ENCODE assay signal across 33 mouse cellular contexts in genomic region chr3:97633456-97633855, GRCm38 (mm10). TPM values are rescaled to one million over a fixed set of nuclear protein-coding genes. Genes with fewer than 3 reads are reported as not detected.
A peak's percentile ranks its signal among the peaks of the same experiment; 100 is the strongest.
DNase-seq lines count a peak whose midpoint lies in the region; ATAC-seq and TF ChIP-seq lines count a peak whose summit lies in the region.
"Had no signal": no experiment of that assay in that cellular context is flagged by ENCODE, and none has a peak within 500 bp of the region (broad histone marks: within the 10 kb centered on the region; RNA-seq: fewer than 3 reads in every experiment).

No protein-coding gene starts in this region.

- intact Hi-C loops in heart, postnatal 25 days (cut with DNase I): no loop called here

- peak; percentile 79 for DNase-seq in heart, adult 11 months
- no peak for DNase-seq in heart, postnatal 25 days (ENCODE audit: low spot score)
- DNase-seq in liver, adult 2 months (ENCODE audit: extremely low read depth, low read depth, low spot score): peak; percentile 86
- no peak for DNase-seq in liver
- DNase-seq in stomach, postnatal 0 days (ENCODE audit: low spot score): no peak
- no peak for DNase-seq in urinary bladder, postnatal 25 days (ENCODE audit: low spot score)
- no peak for DNase-seq in thymus, postnatal 10 days (ENCODE audit: low spot score in 2 of 2)
- DNase-seq: adrenal gland, postnatal 14 days; cerebellum, adult 11 months; cerebellum, adult 2 months; cerebellum, adult 9-11 months; cerebellum, postnatal 25 days; gastrocnemius, postnatal 25 days had no signal

- H3K4me2 ChIP-seq in intestine, embryonic 16.5 days (ENCODE audit: low read depth, low read length): no peak overlapping the region
- H3K4me2 ChIP-seq in stomach, postnatal 0 days (replicated peaks; ENCODE audit: low read depth): no peak overlapping the region
- H3K4me2 ChIP-seq: embryonic facial prominence, embryonic 12.5 days; embryonic facial prominence, embryonic 15.5 days; forebrain, embryonic 15.5 days; heart, embryonic 11.5 days; hindbrain, embryonic 13.5 days had no signal

- no peak overlapping the region for H3K9ac ChIP-seq in liver, adult 2 months (ENCODE audit: low read depth, low read length)
- no peak overlapping the region for H3K9ac ChIP-seq in intestine, embryonic 16.5 days (ENCODE audit: low read depth, low read length)
- no peak overlapping the region for H3K9ac ChIP-seq in stomach, postnatal 0 days (ENCODE audit: low read length)
- H3K9ac ChIP-seq: embryonic facial prominence, embryonic 12.5 days; embryonic facial prominence, embryonic 15.5 days; forebrain, embryonic 15.5 days; hindbrain, embryonic 13.5 days had no signal

- WGBS in liver, adult 2 months: 20% methylated on average over 4 of the region's 4 CpGs
- 55% methylated on average over 4 of the region's 4 CpGs for WGBS in intestine, embryonic 16.5 days
- WGBS in stomach, postnatal 0 days: 49% methylated on average over 4 of the region's 4 CpGs

- peak; percentile 22; the same call in 1 of the 2 replicates for ATAC-seq in intestine, embryonic 16.5 days
- ATAC-seq in stomach, postnatal 0 days (ENCODE audit: low FRiP score, low TSS enrichment): peak; percentile 78
- ATAC-seq: activated CD4-positive, CD25-positive, alpha-beta regulatory T cell, adult 4 months; forebrain, embryonic 15.5 days; hindbrain, embryonic 16.5 days had no signal

- no peak overlapping the region for H3K4me3 ChIP-seq in liver, adult 2 months (ENCODE audit: insufficient read depth, low read depth, low read length)
- no peak overlapping the region for H3K4me3 ChIP-seq in intestine, embryonic 16.5 days (ENCODE audit: low read length)
- no peak overlapping the region for H3K4me3 ChIP-seq in stomach, postnatal 0 days (ENCODE audit: low read depth, low read length)
- H3K4me3 ChIP-seq: embryonic facial prominence, embryonic 12.5 days; embryonic facial prominence, embryonic 15.5 days; forebrain, embryonic 15.5 days; hindbrain, embryonic 10.5 days; hindbrain, embryonic 13.5 days had no signal

- no peaks in the 10 kb centered on the region for H3K9me3 ChIP-seq in intestine, embryonic 16.5 days (ENCODE audit: control insufficient read depth, low read length)
- H3K9me3 ChIP-seq in stomach, postnatal 0 days (ENCODE audit: control insufficient read depth, low read length): no peaks in the 10 kb centered on the region
- H3K9me3 ChIP-seq: embryonic facial prominence, embryonic 12.5 days; embryonic facial prominence, embryonic 15.5 days; forebrain, embryonic 15.5 days; hindbrain, embryonic 10.5 days; hindbrain, embryonic 13.5 days had no signal

- no peaks in the 10 kb centered on the region for H3K27me3 ChIP-seq in liver, adult 2 months (ENCODE audit: control insufficient read depth, insufficient read depth, low read length)
- H3K27me3 ChIP-seq in intestine, embryonic 16.5 days (replicated peaks; ENCODE audit: control insufficient read depth, insufficient read depth, low read length): no peaks in the 10 kb centered on the region
- no peaks in the 10 kb centered on the region for H3K27me3 ChIP-seq in stomach, postnatal 0 days (ENCODE audit: control insufficient read depth, insufficient read depth, low read length)
- H3K27me3 ChIP-seq: embryonic facial prominence, embryonic 12.5 days; embryonic facial prominence, embryonic 15.5 days; forebrain, embryonic 15.5 days had no signal

- TF ChIP-seq CTCF in liver, adult 2 months (IDR thresholded peaks at IDR 0.05; ENCODE audit: low read depth, low read length): no peak
- TF ChIP-seq CTCF in stomach, postnatal 0 days (IDR thresholded peaks at IDR 0.05; ENCODE audit: low read depth): no peak

- no peak for TF ChIP-seq POLR2A in liver, adult 2 months (IDR thresholded peaks at IDR 0.05; ENCODE audit: extremely low read depth, insufficient read depth, low read length)

- H3K27ac ChIP-seq in liver, adult 2 months (replicated peaks; ENCODE audit: insufficient read depth, low read depth, low read length): peak overlapping the region; percentile 74
- peak overlapping the region; percentile 61 for H3K27ac ChIP-seq in intestine, embryonic 16.5 days (ENCODE audit: low read length)
- 0 out of 2 replicates have a peak overlapping the region, but pooled peaks have one; percentile 53 for H3K27ac ChIP-seq in stomach, postnatal 0 days (replicated peaks)
- H3K27ac ChIP-seq: embryonic facial prominence, embryonic 12.5 days; embryonic facial prominence, embryonic 15.5 days; forebrain, embryonic 15.5 days; hindbrain, embryonic 10.5 days; hindbrain, embryonic 13.5 days had no signal

- H3K79me2 ChIP-seq in liver, adult 2 months (ENCODE audit: control insufficient read depth, insufficient read depth, low read length): peaks cover 4% of the 10 kb centered on the region; the same call in 1 of the 2 replicates

- TF ChIP-seq EP300 in stomach, postnatal 0 days (optimal IDR thresholded peaks at IDR 0.05): no peak

- H3K4me1 ChIP-seq in liver, adult 2 months (ENCODE audit: control insufficient read depth, insufficient read depth, low read length): peaks cover 23% of the 10 kb centered on the region
- H3K4me1 ChIP-seq in intestine, embryonic 16.5 days (ENCODE audit: control insufficient read depth, insufficient read depth, low read length): peaks cover 16% of the 10 kb centered on the region
- 0 out of 2 replicates have a peak, but pooled peaks cover 2% of the 10 kb centered on the region for H3K4me1 ChIP-seq in stomach, postnatal 0 days (replicated peaks; ENCODE audit: control insufficient read depth, insufficient read depth)

- peaks cover 53% of the 10 kb centered on the region for H3K36me3 ChIP-seq in liver, adult 2 months (ENCODE audit: control insufficient read depth, insufficient read depth, low read length)
- no peaks in the 10 kb centered on the region for H3K36me3 ChIP-seq in intestine, embryonic 16.5 days (ENCODE audit: control insufficient read depth, insufficient read depth, low read length)
- H3K36me3 ChIP-seq in stomach, postnatal 0 days (ENCODE audit: control insufficient read depth, insufficient read depth, low read length): no peaks in the 10 kb centered on the region
- H3K36me3 ChIP-seq: embryonic facial prominence, embryonic 12.5 days; embryonic facial prominence, embryonic 15.5 days; forebrain, embryonic 15.5 days; hindbrain, embryonic 10.5 days; hindbrain, embryonic 13.5 days had no signal

RNA-seq across cellular contexts. Expression of gene Fmo5, which starts 4.9 kb away (rescaled TPM):
- 10 to 100 TPM; 10.1 to 11.8 TPM for total RNA-seq in heart, postnatal 25 days (2021)
- 352 and 363 TPM in 2 replicates for total RNA-seq in liver, adult 2 months (2014; rRNA removed)
- 145 and 230 TPM in 2 replicates for polyA plus RNA-seq in liver, adult 2 months (2012; rRNA removed)
- polyA plus RNA-seq in intestine, embryonic 16.5 days (2015; fragmentation: Nextera tagmentation; extraction: Ambion mirVana): 50.4 and 57.8 TPM in 2 replicates
- polyA plus RNA-seq in stomach, postnatal 0 days (2015; fragmentation: Nextera tagmentation; extraction: Ambion mirVana): 26.4 and 31.8 TPM in 2 replicates

RNA-seq across cellular contexts. Expression of gene Chd1l, which starts 23.5 kb away (rescaled TPM):
- 10 to 100 TPM; 10.2 to 10.5 TPM for total RNA-seq in heart, postnatal 25 days (2021)
- total RNA-seq in liver, adult 2 months (2014; rRNA removed): 7.3 and 7.7 TPM in 2 replicates
- 2.3 and 2.4 TPM in 2 replicates for polyA plus RNA-seq in liver, adult 2 months (2012; rRNA removed)
- polyA plus RNA-seq in intestine, embryonic 16.5 days (2015; fragmentation: Nextera tagmentation; extraction: Ambion mirVana): 17.1 and 17.3 TPM in 2 replicates
- 8.9 and 9.7 TPM in 2 replicates for polyA plus RNA-seq in stomach, postnatal 0 days (2015; fragmentation: Nextera tagmentation; extraction: Ambion mirVana)

RNA-seq across cellular contexts. Expression of gene Prkab2, which starts 24.5 kb away (rescaled TPM):
- 10 to 100 TPM; 20.5 to 22.1 TPM for total RNA-seq in heart, postnatal 25 days (2021)
- total RNA-seq in liver, adult 2 months (2014; rRNA removed): 0.81 and 0.83 TPM in 2 replicates
- polyA plus RNA-seq in liver, adult 2 months (2012; rRNA removed): 1.5 TPM in 2 replicates
- 5.5 and 5.8 TPM in 2 replicates for polyA plus RNA-seq in intestine, embryonic 16.5 days (2015; fragmentation: Nextera tagmentation; extraction: Ambion mirVana)
- 4.8 and 5.6 TPM in 2 replicates for polyA plus RNA-seq in stomach, postnatal 0 days (2015; fragmentation: Nextera tagmentation; extraction: Ambion mirVana)

RNA-seq across cellular contexts. Expression of gene Gm17651, which starts 41.0 kb away (rescaled TPM):
- not detected for total RNA-seq in heart, postnatal 25 days (2021)
- total RNA-seq in liver, adult 2 months (2014; rRNA removed): not detected in 2 replicates
- not detected in 2 replicates for polyA plus RNA-seq in liver, adult 2 months (2012; rRNA removed)
- polyA plus RNA-seq in intestine, embryonic 16.5 days (2015; fragmentation: Nextera tagmentation; extraction: Ambion mirVana): not detected in 2 replicates
- not detected in 2 replicates for polyA plus RNA-seq in stomach, postnatal 0 days (2015; fragmentation: Nextera tagmentation; extraction: Ambion mirVana)
- total RNA-seq: adrenal gland, adult 18-20 months; adrenal gland, postnatal 14 days; adrenal gland, postnatal 4 days; common myeloid progenitor, adult 5-6 weeks; ES-E14; gastrocnemius, adult 8-10 months; gastrocnemius, postnatal 25 days; granulocyte monocyte progenitor cell, adult 5-6 weeks; heart, adult 8-10 months; heart, postnatal 36 days had no signal
- polyA plus RNA-seq: activated CD4-positive, CD25-positive, alpha-beta regulatory T cell, adult 4 months; cerebellum, adult 2 months; embryonic facial prominence, embryonic 12.5 days; embryonic facial prominence, embryonic 15.5 days; forebrain, embryonic 11.5 days; forebrain, embryonic 15.5 days; heart, embryonic 11.5 days; heart, embryonic 14.5 days; heart, postnatal 0 days; hindbrain, embryonic 10.5 days; hindbrain, embryonic 13.5 days; hindbrain, embryonic 16.5 days had no signal

Comparison
In these comparisons a context has a peak if more than half of its experiments do, and no peak if none do; other contexts are left out.
1. DNase-seq: peak in heart, adult 11 months (single experiment) and liver, adult 2 months (single experiment); none in heart, postnatal 25 days (single experiment), liver (single experiment), stomach, postnatal 0 days (single experiment), urinary bladder, postnatal 25 days (single experiment) and thymus, postnatal 10 days (0 of 2).
2. Peak in every context shown above with its lines, with median percentiles within 50 percentile points of each other: H3K27ac ChIP-seq.